Mouse (Mus musculus) heart, postnatal 0 days (tissue): ENCODE data around the gene Gm17019.
"Not testable (repeated sequence)": the region's sequence is repeated elsewhere in the genome, so short reads cannot be mapped to it uniquely, and the experiment has no call there.

ENCODE experiments used
- CTCF ChIP-seq: IDR thresholded peaks from 2 replicates; pipeline ENCODE4 v1.5.1; 2016; ENCODE audit warnings: antibody characterized with exemption, control low read depth, low read depth
- EP300 ChIP-seq: IDR thresholded peaks from 2 replicates; pipeline ENCODE4 v1.6.1; 2016; ENCODE audit warnings: antibody characterized with exemption, low read depth

DNA sequence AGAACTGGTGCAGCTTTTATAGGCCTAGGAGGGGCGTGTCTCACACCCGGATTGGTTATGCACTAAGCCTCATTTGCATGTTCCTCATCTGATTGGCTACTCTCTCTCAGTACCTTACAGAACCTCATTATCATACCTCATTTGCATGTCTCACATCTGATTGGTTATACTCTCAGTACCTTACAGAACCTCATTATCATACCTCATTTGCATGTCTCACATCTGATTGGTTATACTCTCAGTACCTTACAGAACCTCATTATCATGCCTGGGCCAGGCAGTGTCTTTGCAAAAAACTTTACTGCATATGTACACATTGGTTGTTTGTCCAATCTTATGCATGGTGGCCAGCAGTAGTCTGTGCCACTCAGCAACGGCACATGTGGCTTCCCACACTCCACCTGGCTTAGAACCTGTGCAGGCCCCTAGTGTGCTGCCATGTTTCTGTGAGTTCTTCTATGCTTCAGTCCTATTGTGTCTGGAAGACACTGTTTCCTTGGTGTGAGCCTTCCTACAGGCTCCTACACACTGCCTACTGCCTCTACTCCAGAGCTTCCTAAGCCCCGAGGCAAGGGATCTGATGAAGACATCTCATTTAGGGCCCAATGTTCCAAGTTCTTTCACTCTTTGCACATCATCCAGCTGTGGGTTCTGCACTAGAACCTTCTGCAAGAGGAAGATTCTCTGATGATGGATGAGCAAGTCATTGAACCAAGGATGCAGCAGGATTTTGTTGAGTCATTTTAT lies 29.0 kb upstream of the Gm17019 start:
- TF ChIP-seq CTCF, EP300: not testable (repeated sequence)
